Mouse (Mus musculus) embryonic facial prominence, embryonic 13.5 days (tissue): ENCODE measurements around the gene Reg3g. TPM values are rescaled to one million over a fixed set of nuclear protein-coding genes. Genes with fewer than 3 reads are reported as not detected.
"Not testable (repeated sequence)": the region's sequence is repeated elsewhere in the genome, so short reads cannot be mapped to it uniquely, and the experiment has no call there.

Experiments
- ATAC-seq: fragments of 200-750 bp; cut with Nextera tagmentation; 2 replicates; pipeline ENCODE4 v1.8.0; 2017; ENCODE audit warnings: low read depth; ENCODE audit not compliant: insufficient number of reproducible peaks, insufficient read depth, low FRiP score, low TSS enrichment
- H3K27ac ChIP-seq: fragments of 300-500 bp; sonication (generic); 2 replicates; pipeline ENCODE4 v1.5.1; 2015; ENCODE audit warnings: moderate library complexity, mild to moderate bottlenecking, inconsistent platforms
- H3K27me3 ChIP-seq: fragments of 300-500 bp; sonication (generic); 2 replicates; pipeline ENCODE4 v1.6.1; 2015; ENCODE audit warnings: mild to moderate bottlenecking, inconsistent platforms
- H3K36me3 ChIP-seq: fragments of 300-500 bp; sonication (generic); 2 replicates; pipeline ENCODE4 v1.6.1; 2015; ENCODE audit warnings: mild to moderate bottlenecking, inconsistent platforms
- H3K4me1 ChIP-seq: fragments of 300-500 bp; sonication (generic); 2 replicates; pipeline ENCODE4 v1.6.1; 2015; ENCODE audit warnings: inconsistent platforms
- H3K4me2 ChIP-seq: fragments of 300-500 bp; sonication (generic); 2 replicates; pipeline ENCODE4 v1.6.1; 2015; ENCODE audit warnings: moderate library complexity, mild to moderate bottlenecking, inconsistent platforms
- H3K4me3 ChIP-seq: fragments of 300-500 bp; sonication (generic); 2 replicates; pipeline ENCODE4 v1.5.1; 2015; ENCODE audit warnings: mild to moderate bottlenecking, inconsistent platforms
- H3K9ac ChIP-seq: fragments of 300-500 bp; sonication (generic); 2 replicates; pipeline ENCODE4 v1.6.1; 2015; ENCODE audit warnings: mild to moderate bottlenecking, inconsistent platforms
- H3K9me3 ChIP-seq: fragments of 300-500 bp; sonication (generic); 2 replicates; pipeline ENCODE4 v1.6.1; 2016; ENCODE audit warnings: inconsistent platforms
- WGBS: fragments of 180-500 bp; shearing (Covaris S2); methylation state at CpG from one replicate; pipeline ENCODE4 v1.1.7; 2015; ENCODE audit warnings: mixed read lengths; 5-methylcytosine and 5-hydroxymethylcytosine counted together
- polyA plus RNA-seq: library from polyadenylated mRNA; unstranded; fragments of >200 nt; fragmentation: Nextera tagmentation; extraction: Ambion mirVana; gene quantifications from 2 replicates; pipeline ENCODE4 v1.2.1, GENCODE M21; 2015

Gene Reg3g
- polyA plus RNA-seq, 1 experiment from 2014 or later: 6.7 TPM

DNA sequence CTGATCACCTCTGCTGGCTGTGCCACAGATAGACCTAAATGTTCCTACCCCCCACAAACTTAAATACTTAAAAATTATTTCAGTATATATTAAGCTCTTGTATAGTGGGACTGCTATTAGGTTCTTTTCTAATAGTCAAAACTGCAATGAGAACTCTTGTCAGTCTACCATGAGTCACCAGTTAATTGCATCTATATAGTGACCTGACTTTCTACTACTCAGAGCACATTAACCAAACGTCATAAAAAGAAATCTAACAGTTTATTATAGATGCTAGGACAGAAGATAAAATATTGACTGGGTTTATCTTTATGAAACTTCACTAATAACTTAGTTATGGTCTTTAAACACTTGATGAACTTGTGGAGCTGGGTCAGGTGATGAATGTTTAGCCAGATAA lies 21.5 kb downstream of the Reg3g start:
- no peaks in the 10 kb centered on the region for H3K9me3 ChIP-seq
- H3K36me3 ChIP-seq: no peaks in the 10 kb centered on the region
- no peak overlapping the region for H3K27ac ChIP-seq
- no peak overlapping the region for H3K9ac ChIP-seq
- no peaks in the 10 kb centered on the region for H3K4me1 ChIP-seq
- ATAC-seq: no peak
- WGBS: 58% methylated on average over 1 of the region's 1 CpGs
- no peak overlapping the region for H3K4me3 ChIP-seq
- H3K27me3 ChIP-seq: no peaks in the 10 kb centered on the region
- H3K4me2 ChIP-seq: no peak overlapping the region

DNA sequence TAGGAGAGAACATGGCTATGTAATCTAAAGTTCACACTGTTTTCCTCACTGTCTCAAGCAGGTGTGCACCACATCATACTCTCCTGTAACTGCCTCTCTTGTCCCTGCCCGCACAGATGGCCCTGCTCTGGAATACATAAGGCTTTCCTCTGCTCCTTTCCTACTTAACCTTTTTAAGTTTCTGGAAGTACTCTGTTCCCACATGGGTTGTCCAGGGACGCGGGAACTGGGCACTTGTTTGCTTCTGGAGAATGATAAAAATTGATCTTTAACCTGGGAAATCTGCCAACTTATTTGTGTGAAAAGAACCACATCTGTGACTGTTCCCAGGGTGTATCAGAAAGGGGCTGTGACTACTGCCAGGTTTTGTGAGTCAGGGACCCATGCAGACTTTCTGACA lies 43.2 kb downstream of the Reg3g start:
- WGBS: 92% methylated on average over 3 of the region's 3 CpGs

DNA sequence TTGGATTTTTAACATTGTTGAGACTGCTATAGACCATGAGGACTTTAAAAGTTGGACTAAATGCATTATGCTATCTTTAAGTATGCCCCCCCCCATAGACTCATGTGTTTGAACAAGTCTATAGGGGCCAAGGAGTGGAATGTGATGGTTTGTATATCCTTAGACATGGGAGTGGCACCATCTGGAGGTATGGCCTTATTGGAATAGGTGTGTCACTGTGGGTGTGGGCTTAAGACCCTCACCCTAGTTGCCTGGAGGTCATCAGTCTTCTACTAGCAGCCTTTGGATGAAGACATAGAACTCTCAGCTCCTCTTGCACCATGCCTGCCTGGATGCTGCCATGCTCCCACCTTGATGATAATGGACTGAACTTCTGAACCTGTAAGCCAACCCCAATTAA lies 46.3 kb downstream of the Reg3g start, which contains the start of gene Reg1:
Gene Reg1 (plus strand): TSS at position 301 of the 400 bp plus-strand sequence.
- H3K4me1 ChIP-seq, H3K27me3 ChIP-seq, H3K4me3 ChIP-seq, H3K36me3 ChIP-seq, H3K9ac ChIP-seq, H3K4me2 ChIP-seq, H3K9me3 ChIP-seq, ATAC-seq, H3K27ac ChIP-seq: not testable (repeated sequence)

More for the DNA sequence above, 43.2 kb downstream of the Reg3g start:
- Histone ChIP-seq H3K4me1 (no peaks in the 10 kb centered on the region), H3K27ac (no peak overlapping the region), H3K36me3 (no peaks in the 10 kb centered on the region), H3K9ac (no peak overlapping the region), H3K9me3 (no peaks in the 10 kb centered on the region), H3K27me3 (no peaks in the 10 kb centered on the region), H3K4me3 (no peak overlapping the region), H3K4me2 (no peak overlapping the region)
- ATAC-seq: no peak

Other genes starting within 250 kb of the Reg3g start
- 14.9 TPM in 1 of 2 replicates, not detected in the other for gene Reg3b, start 98.2 kb downstream of the Reg3g start, polyA plus RNA-seq
- gene Reg3d, start 90.0 kb downstream of the Reg3g start, polyA plus RNA-seq: not detected in 2 replicates
- 0.33 TPM in 1 of 2 replicates, not detected in the other for gene Reg3a, start 88.2 kb downstream of the Reg3g start, polyA plus RNA-seq
- not detected in 2 replicates for gene Reg2, start 73.2 kb downstream of the Reg3g start, polyA plus RNA-seq
- gene Reg1, start 46.2 kb downstream of the Reg3g start, polyA plus RNA-seq: not detected in 2 replicates